Mouse (Mus musculus): ENCODE results near the gene Spcs2.

Spcs2 gene

DNA sequence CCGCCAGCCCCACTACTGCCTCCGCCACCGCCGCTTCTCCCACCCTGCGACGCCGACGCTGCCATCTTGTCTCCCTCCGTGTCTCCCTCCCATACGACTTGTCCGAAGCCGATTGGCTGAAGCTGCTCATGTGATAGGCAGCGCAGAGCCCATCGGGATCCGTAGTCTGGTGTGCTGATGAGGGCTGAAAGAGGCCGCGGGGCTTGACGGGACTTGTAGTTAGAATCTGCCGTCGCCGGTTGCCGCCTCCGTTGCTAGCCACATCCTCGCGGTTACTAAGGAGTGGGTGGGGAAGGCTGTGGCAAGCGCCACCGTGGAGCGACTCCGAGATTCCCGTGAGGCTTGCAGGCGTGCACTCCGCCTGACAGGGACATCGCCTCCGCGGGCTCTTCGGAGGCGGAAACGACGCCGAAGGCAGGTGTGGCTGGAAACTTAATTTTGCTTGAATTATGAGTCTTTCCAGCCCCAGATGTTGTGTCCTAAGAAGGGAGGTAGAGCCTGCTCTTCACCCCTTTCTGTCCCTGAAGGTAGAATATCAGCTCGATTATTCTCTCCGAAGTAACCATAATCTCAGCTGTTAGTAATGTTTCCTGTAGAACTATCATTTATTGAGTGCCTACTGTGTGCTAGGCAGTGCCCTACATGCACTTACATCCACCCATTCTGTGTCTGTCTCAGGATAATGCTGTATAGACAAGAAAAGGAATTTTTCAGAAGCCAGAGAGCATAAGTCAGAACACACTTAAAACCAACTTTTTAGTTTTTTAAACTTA, 4.3 kb downstream of the Spcs2 start, which contains the start of gene Xrra1:
Xrra1 (plus strand) TSS at position 304 of the 773 bp plus-strand sequence.
- peak; percentile 99 for DNase-seq

DNA sequence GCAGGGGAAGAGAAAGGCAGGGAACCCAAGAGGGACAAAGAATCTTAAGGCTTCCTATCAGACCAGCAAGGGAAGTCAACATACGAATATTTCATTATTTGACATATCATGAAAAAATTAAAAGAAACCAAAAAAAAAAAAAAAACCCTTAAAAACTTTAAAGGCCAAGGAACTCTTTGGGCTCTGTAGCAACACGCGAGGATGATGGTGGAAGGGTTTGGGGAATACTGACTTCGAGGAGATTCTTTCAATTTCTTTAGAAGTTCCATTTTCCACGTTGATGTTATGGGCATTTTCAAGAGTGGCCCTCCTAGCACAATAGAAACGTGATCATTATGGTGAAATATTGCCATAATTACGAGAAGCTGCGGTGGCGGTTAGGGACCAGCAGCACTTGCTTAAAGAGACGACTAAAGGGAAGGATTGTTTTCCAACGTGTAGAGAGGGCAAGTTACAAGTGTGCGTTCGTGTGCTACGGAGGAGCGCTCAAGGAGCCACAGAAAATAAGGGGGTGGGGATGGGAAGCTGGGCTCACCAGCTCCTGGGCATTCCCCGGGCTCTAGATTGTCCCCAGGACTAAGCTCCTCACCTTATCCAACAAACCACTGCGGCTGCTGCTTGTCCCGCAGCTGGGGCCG, 5.0 kb downstream of the Spcs2 start:
- no peak for DNase-seq

DNA sequence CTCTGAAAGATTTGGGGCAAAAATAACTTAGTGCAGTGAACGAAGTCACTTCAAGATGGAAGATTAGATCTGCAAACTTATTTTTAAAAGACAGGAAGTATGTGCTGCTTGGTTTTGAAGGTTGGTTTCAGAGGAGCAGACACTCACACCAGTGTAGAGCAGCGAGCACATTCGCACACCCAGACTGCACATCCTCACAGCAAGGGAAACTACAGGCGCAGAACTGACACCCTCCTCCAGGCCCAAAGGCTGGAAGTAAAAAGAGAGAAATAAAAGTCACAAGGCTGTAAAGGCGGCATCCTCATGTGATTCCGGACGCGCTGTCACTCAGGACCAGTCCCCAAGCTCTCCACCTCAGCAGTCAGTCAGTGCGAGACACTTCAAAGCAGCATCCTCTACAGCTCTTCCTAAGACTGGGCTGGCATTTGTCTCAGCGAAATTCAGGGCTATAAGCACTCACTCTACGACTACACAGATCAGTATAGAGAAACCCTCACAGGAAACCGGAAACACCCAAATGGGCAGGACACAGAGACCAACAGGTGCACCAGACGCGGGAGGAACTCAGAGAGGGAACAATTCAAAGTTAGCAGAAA, 6.9 kb downstream of the Spcs2 start:
- no peak for DNase-seq

- no peak for DNase-seq
These were observed 9.0 kb downstream of the Spcs2 start for GRCm38 (mm10) chr7:99854311-99854710.

GRCm38 (mm10) chr7:99853350-99853749, 9.9 kb downstream of the Spcs2 start:
- DNase-seq, result no peak

- no peak for DNase-seq
These were observed 11.6 kb downstream of the Spcs2 start for GRCm38 (mm10) chr7:99851618-99852017.

GRCm38 (mm10) chr7:99851121-99851520, 12.1 kb downstream of the Spcs2 start:
- no peak for DNase-seq

DNA sequence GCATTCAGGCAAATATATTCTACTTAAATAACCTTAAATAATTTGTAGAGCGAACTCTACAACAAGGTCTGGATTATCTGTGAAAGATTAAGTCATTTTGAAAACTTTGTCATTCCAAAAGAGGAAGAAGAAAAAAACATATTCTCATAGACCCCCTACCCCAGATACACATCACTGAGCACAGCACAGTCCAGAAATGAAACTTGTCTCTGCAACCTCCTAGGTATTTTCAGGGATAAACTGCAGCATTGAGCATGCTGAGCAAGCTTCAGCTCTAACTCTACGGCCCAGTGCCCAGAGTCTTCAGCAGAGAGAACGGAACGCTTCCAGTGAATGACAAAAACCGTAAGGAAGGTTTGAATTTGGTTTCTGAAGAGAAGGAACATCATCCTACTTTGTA, 12.7 kb downstream of the Spcs2 start:
- DNase-seq, result no peak

DNA sequence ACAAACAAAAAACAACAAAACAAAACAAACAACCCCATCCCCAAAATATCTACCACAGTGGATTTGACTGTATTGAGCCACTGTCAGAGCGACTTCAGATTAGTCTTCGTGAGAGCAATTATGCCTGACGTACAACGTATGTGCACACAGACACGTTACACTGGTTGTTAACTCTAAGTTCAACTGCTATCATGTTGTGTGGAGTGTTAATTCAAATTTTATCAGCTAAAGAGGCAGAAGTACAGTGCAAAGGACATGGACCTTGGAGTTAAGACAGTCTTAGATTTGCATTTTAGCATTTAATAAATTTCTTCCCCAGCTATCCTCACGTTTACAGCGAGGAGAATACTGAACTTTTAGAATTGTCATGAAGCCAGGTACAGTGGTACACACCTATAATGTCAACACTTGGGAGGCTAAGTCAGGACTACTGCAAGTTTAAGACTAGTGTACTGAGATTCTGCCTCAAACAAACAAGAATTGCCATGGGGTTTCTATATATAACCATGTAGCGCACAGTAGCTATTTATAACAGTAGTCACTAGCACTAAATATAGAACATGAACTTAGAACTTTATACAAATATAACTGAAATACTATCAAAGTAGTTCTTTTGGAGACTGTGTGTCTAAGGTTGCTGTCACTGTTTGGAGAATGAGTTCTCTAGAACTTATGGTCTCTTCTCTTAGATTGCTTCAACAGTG, 17.6 kb downstream of the Spcs2 start:
- no peak for DNase-seq

- no peak for DNase-seq
These were observed 25.0 kb downstream of the Spcs2 start for GRCm38 (mm10) chr7:99838241-99838640.

GRCm38 (mm10) chr7:99837358-99838071, 25.7 kb downstream of the Spcs2 start:
- peak; percentile 22 for DNase-seq

- peak; percentile 55 for DNase-seq
These were observed 26.5 kb downstream of the Spcs2 start for GRCm38 (mm10) chr7:99836781-99837180.

DNA sequence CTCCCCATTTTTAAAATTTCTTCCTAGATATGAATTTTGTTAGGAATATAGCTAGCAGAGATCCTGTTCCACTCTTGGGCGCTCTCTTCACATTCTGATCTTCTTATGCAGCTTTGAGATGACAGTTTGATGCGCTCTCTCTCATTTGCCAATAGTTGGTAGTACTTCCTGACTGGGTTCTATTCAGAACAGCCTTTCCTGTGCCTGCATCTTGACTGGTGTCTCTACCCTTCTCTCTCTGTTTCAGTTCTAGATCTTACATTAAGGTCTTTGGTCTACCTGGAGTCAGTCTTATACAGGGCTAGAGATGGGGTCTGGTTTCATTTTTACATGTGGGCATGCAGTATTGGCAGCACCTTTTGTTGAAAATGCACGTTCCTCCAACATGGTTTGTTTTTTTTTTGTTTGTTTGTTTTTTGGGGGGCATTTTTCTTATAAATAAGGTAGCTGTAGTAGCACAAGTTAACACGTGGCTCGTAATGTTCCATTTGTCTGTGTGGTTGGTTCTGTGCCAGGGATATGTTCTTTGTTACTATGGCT, 28.9 kb downstream of the Spcs2 start:
- no peak for DNase-seq

GRCm38 (mm10) chr7:99833846-99834222, 29.4 kb downstream of the Spcs2 start:
- no peak for DNase-seq

DNA sequence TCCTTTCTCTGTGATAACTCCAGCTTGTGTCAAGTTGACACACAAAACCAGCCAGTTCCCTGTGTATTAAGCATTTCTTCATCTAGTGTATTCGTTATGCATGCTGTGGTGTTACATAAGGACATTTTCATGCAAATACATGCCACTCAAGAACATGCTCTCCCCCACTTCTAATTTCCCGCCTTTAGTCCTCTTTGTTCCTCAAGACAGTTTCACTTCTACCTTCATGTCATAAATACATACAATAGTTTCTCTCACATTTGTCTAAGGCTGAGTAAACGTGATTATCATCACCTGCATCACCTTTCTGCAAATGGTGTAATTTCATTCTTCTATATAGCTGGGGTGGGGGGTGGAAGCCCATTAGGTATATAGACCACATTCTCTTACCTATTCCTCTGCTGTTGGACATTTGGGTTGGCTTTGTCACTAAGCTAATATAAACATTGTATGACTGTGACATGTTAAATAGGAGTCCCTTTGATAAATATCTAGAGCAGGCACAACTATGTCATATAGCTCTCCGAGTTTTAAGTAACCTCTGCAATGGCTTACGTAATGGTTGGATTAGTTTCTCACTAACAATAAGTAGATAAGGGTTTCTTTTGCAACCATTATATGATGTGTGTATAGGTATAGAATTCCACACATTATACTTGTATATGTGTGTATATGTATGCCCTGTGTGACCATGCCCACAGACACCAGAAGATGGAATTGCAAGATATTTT, 30.0 kb downstream of the Spcs2 start:
- no peak for DNase-seq

DNA sequence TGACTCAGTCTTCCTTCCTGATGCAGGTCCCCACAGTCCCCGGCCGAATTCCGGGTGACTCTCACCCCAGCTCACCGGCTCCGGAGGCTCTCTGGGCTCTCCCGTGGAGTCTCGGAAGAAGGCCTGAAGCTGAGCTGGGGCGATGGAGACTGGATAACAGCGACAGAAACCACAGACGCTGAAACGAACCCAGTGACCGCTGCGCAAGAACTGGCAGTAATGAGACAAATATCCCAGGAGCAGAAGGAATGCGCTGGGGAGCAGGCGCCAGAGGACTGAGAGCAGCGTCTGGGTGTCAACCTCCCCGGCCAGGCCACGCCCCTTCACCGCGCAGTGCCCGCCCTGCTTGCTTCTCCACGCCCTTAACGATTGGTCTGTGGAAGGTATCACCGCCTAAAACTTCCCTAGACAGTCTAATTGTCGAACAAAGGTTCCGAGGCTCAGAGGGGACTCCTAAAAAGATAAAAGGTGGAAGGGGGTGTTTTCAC, 35.1 kb downstream of the Spcs2 start, which contains the start of gene Neu3:
Neu3 (minus strand) TSS at position 335 of the 488 bp plus-strand sequence.
- peak; percentile 98 for DNase-seq

DNA sequence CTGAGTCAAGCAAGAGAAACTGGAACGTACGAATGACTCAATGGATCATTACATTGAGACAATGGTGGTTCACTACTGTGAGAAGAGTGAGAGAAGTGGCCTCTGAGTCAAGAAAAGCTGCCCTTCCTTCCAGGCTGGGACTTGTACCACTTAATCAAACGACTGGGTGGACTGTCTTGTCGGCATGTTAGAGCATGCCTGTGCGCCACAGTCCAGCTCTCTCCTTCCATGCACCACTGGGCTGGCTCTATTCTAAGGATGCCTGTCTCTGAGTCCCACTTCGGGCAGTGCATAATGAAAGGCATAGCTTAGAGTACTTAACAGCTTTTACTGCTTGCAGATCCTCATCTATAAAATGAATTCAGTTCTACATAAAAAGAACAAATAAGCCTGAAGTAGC, 37.2 kb downstream of the Spcs2 start:
- no peak for DNase-seq

- DNase-seq, result no peak
These were observed 37.8 kb downstream of the Spcs2 start for GRCm38 (mm10) chr7:99825511-99825910.

DNA sequence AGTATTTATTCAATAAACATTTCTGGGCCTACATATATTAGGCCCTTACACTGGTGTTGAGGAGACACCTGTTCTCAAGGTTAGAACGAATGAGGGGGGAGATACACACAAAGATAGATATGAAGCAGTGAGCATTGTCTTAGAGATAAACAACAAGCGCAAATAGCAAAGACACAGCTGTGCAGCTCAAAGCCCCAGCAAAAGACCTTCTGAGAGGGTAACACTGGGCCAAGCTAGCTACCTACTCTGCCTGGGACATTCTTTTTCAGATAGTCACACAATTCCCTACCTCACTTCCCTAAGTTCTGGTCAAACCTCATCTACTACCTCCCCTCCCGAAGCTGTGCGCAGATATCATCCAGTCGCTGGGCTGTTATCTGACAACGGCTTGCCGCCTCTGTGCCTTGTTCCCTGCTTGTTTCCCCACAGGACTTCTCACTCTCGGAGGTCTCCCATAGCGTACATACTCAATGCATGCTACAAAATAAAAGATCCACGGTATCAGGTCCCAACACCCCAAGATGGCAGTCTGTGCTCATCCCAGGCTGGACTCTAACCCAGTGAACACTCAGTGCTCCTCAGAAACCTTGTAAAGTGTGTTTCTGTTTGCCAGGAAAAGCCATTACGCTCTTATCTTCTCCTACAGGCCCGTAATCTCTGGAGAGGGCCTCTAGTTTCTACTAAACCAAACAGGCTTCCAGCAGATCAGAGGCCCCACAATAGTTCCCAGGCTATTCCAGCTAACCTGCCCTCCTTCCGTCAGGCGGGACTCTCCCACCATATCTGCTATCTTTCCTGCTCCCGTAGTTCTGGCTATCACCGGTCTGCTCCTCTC, 38.4 kb downstream of the Spcs2 start:
- DNase-seq, result no peak

- DNase-seq, result no peak
These were observed 40.1 kb downstream of the Spcs2 start for GRCm38 (mm10) chr7:99823045-99823663.

Data from lung, postnatal 10 days (tissue).